In the genomic region with DNA sequence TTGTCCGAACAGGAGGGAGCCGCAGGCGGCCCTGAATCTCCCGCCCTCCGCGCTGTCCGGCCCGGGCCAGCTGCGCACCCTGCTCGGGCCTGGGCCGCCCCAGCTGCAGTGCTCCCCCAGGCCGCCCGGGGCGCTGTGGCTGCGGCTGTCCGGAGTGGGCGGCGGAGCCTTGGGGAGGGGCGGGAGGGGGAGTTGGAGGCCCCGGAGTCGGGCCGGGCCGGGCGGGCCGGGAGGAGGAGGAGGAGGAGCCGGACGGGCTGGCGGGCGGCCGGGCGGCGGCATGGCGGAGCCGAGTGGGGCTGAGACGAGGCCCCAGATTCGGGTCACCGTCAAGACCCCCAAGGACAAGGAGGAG, we compare ENCODE assay signal across 8 mouse cellular contexts. TPM values are rescaled to one million over a fixed set of nuclear protein-coding genes. Genes with fewer than 3 reads are reported as not detected.
DNase-seq lines count a peak whose midpoint lies in the region; ATAC-seq and TF ChIP-seq lines count a peak whose summit lies in the region.

A gene (plus strand): TSS at position 234 of the 355 bp plus-strand sequence.

- H3K27ac ChIP-seq in forebrain, embryonic 16.5 days (ENCODE audit: low read length) = peak within 1 kb of the TSS; percentile 95
- H3K27ac ChIP-seq in neural tube, embryonic 15.5 days (replicated peaks) = peak within 1 kb of the TSS; percentile 95

- ATAC-seq in forebrain, embryonic 16.5 days = peak; percentile 81
- peak; percentile 88 for ATAC-seq in neural tube, embryonic 15.5 days (ENCODE audit: low FRiP score)

- peak; percentile 65; the same call in 1 of the 2 replicates for TF ChIP-seq POLR2A in lung, adult 2 months (IDR thresholded peaks at IDR 0.05; ENCODE audit: borderline replicate concordance, extremely low read depth, low read depth, low read length)

- H3K36me3 ChIP-seq in E14TG2a.4 (ENCODE audit: insufficient read depth, low read length) = peaks cover 60% of the 10 kb centered on the region
- H3K36me3 ChIP-seq in forebrain, embryonic 16.5 days (ENCODE audit: control insufficient read depth, insufficient read depth) = peaks cover 6% of the 10 kb centered on the region; the same call in 1 of the 2 replicates
- peaks cover 29% of the 10 kb centered on the region for H3K36me3 ChIP-seq in neural tube, embryonic 15.5 days

- intact Hi-C loops in heart, postnatal 25 days (cut with DNase I) = loop anchor here (2.0 to 10.0 kb wide), 2 partner anchors 21 to 621 kb away; a partner anchor contains a TSS

- peaks cover 78% of the 10 kb centered on the region for H3K4me1 ChIP-seq in E14TG2a.4 (replicated peaks; ENCODE audit: low read depth, low read length)
- peaks cover 28% of the 10 kb centered on the region for H3K4me1 ChIP-seq in forebrain, embryonic 16.5 days (replicated peaks; ENCODE audit: control insufficient read depth, insufficient read depth, low read length)
- H3K4me1 ChIP-seq in lung, adult 2 months (ENCODE audit: control insufficient read depth, insufficient read depth, low read length) = peaks cover 3% of the 10 kb centered on the region
- peaks cover 43% of the 10 kb centered on the region for H3K4me1 ChIP-seq in neural tube, embryonic 15.5 days

- peak within 1 kb of the TSS; percentile 95 for H3K4me2 ChIP-seq in forebrain, embryonic 16.5 days (ENCODE audit: low read length)
- peak within 1 kb of the TSS; percentile 73 for H3K4me2 ChIP-seq in neural tube, embryonic 15.5 days

- TF ChIP-seq CTCF in E14TG2a.4 (conservative IDR thresholded peaks at IDR 0.05; ENCODE audit: low read length) = no peak
- TF ChIP-seq CTCF in lung, adult 2 months (IDR thresholded peaks at IDR 0.05; ENCODE audit: insufficient read depth, low read length) = peak; percentile 8; the same call in 1 of the 2 replicates

- H3K4me3 ChIP-seq in E14TG2a.4 (replicated peaks; ENCODE audit: low read length) = peak within 1 kb of the TSS; percentile 99
- H3K4me3 ChIP-seq in forebrain, embryonic 16.5 days (replicated peaks; ENCODE audit: low read length) = peak within 1 kb of the TSS; percentile 99
- peak within 1 kb of the TSS; percentile 93 for H3K4me3 ChIP-seq in lung, adult 2 months (replicated peaks; ENCODE audit: extremely low read depth, low read depth, low read length)
- H3K4me3 ChIP-seq in neural tube, embryonic 15.5 days (replicated peaks) = peak within 1 kb of the TSS; percentile 75

- no peaks in the 10 kb centered on the region for H3K9me3 ChIP-seq in E14TG2a.4 (ENCODE audit: low read length)
- H3K9me3 ChIP-seq in forebrain, embryonic 16.5 days (ENCODE audit: control insufficient read depth, low read length) = no peaks in the 10 kb centered on the region
- no peaks in the 10 kb centered on the region for H3K9me3 ChIP-seq in neural tube, embryonic 15.5 days (replicated peaks)

- peak within 1 kb of the TSS; percentile 94 for H3K9ac ChIP-seq in forebrain, embryonic 16.5 days (replicated peaks; ENCODE audit: low read depth, low read length)
- H3K9ac ChIP-seq in neural tube, embryonic 15.5 days (replicated peaks) = peak within 1 kb of the TSS; percentile 90

- WGBS in forebrain, embryonic 16.5 days = 0% methylated on average over 27 of the region's 37 CpGs
- 0% methylated on average over 36 of the region's 37 CpGs for WGBS in lung, adult 2 months
- WGBS in neural tube, embryonic 15.5 days = under 1% methylated on average over 33 of the region's 37 CpGs

- DNase-seq in c-Kit-positive CD71-positive TER-119-negative erythroid progenitor cells, embryonic 14.5 days (ENCODE audit: low read depth) = peak; percentile 74
- peak; percentile 85 for DNase-seq in heart, postnatal 25 days (ENCODE audit: low spot score)
- DNase-seq in layer of hippocampus, adult 18-20 months (ENCODE audit: low spot score in 2 of 2) = peak; percentile 79 to 91
- DNase-seq in lung, adult 2 months = peak; percentile 92
- DNase-seq in testis, postnatal 10 days (ENCODE audit: low spot score) = peak; percentile 95

- H3K27me3 ChIP-seq in E14TG2a.4 (ENCODE audit: insufficient read depth, low read length) = no peaks in the 10 kb centered on the region
- no peaks in the 10 kb centered on the region for H3K27me3 ChIP-seq in forebrain, embryonic 16.5 days (replicated peaks; ENCODE audit: control insufficient read depth, insufficient read depth, low read length)
- no peaks in the 10 kb centered on the region for H3K27me3 ChIP-seq in neural tube, embryonic 15.5 days (replicated peaks)

RNA-seq across cellular contexts. Expression of the gene that starts here (rescaled TPM):
- polyA plus RNA-seq in forebrain, embryonic 16.5 days (2015; fragmentation: Nextera tagmentation; extraction: Ambion mirVana) = 43.5 and 46.0 TPM in 2 replicates
- 10 to 100 TPM; 67.4 to 71.2 TPM for total RNA-seq in heart, postnatal 25 days (2021)
- 100 to 1,000 TPM; 118 to 122 TPM for total RNA-seq in layer of hippocampus, adult 18-20 months (2021)
- 47.0 and 52.6 TPM in 2 replicates for polyA plus RNA-seq in lung, adult 2 months (2012; rRNA removed)
- polyA plus RNA-seq in neural tube, embryonic 15.5 days (2015; fragmentation: Nextera tagmentation; extraction: Ambion mirVana) = 39.2 and 40.1 TPM in 2 replicates

Comparison
In these comparisons a context has a peak if more than half of its experiments do, and no peak if none do; other contexts are left out.
1. Peak in every context shown above with its lines: DNase-seq, ATAC-seq, H3K4me3 ChIP-seq and H3K27ac ChIP-seq.